Mouse (Mus musculus) urinary bladder, adult 18-20 months (tissue): ENCODE measurements around the gene 1700125H20Rik.
"Not testable (repeated sequence)": the region's sequence is repeated elsewhere in the genome, so short reads cannot be mapped to it uniquely, and the experiment has no call there.

Experiments
- DNase-seq, 2 experiments: peaks; one replicate each; pipeline ENCODE4 v3.0.0; 2022; ENCODE audit warnings: low spot score in 2 of 2, mixed read lengths in 2 of 2

Gene 1700125H20Rik

GRCm38 (mm10) chr11:85170058-85170740, at the start of gene 1700125H20Rik:
Gene 1700125H20Rik, plus strand, starts transcription at chr11:85170404.
- peak; percentile 76 to 83 for DNase-seq

DNA sequence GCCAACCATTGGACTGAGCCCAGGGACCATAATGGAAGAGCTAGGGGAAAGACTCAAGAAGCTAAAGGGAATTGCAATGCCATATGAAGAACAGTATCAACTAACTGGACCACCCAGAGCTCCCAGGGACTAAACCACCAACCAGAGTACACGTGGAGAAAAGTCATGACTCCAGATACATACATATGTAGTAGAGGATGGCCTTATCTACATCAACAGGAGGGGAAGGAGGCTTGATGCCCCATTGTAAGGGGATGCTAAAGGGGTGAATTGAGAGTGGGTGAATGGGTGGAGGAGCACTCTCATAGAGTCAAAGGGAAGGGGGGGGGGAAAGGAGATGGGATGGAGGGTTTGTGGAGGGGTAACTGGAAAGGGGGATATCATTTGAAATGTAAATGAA, 48.1 kb upstream of the 1700125H20Rik start:
- no peak for DNase-seq

- DNase-seq = no peak
Observed at GRCm38 (mm10) chr11:85123267-85123992, 46.8 kb upstream of the 1700125H20Rik start.

GRCm38 (mm10) chr11:85126257-85127102, 43.7 kb upstream of the 1700125H20Rik start:
- no peak for DNase-seq

DNA sequence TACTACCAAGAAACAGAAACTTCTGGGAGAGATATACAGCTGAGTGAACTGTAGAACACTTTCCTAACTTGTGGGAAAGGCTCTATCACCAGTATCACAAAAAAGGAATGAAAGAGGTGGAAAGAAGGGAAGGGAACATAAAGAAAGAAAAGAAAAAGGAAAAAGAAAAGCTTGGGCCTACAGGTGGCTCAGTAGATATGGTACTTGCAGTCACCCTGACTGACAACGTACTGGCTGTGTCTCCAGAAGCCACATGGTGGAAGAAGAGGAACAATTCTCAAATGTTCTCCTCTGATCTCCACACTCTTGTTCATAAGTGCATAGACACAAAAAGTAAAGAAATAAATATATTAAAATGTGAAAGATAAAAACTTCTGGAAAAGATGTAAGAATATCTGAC, 41.3 kb upstream of the 1700125H20Rik start:
- DNase-seq = no peak

DNA sequence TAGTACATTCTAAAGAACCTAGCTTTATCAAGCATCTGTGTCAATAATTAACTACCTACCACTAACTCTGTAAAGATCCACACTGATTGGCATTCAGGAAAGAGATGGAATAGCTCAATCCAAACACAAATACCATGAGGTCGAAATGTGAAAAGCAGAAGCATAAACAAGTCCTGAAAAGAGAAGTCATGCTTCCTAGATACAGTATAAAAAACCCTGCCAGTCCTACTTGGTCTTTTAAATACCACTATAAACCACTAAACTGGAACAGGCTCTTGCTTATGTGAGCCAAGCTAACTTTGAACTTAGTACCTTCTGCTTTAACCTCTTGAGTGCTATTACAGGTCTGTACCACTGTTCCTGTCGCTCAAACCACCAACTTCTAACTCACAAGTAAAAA, 38.7 kb upstream of the 1700125H20Rik start:
- DNase-seq = no peak

DNA sequence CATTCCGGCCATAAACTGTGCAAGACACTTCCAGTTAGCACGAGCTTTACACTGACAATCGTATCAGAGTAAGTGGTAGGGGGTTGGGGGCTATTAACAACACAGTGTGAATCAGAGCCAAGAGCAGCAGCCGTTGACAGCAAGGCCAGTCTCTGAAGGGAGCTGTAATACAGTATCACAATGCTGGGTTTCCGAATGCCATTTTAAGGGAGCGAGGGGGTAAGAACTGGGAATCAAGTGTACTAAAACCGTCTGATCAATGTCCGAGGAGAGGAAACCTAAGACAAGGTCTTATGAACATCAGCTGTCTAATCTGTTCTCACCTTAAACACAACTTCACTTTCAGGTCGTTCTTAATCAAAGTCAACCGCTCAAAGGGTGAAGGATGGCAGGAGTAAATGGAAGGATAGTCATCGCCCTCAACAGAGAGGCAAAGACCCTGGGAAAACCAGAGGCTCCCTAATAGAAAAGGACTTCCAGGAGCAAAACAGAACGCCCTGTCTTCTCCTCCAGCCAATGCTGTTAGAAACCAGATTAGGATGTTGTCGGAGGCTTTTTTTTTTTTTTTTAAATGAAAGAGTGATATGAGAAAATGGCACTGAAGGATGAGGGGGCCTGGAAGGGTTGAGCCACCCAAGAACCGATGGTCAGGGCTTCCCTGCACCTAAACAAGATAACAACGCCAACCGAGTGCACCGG, 31.3 kb upstream of the 1700125H20Rik start:
- peak in 1 of 2 experiments; percentile 22 for DNase-seq

- DNase-seq = peak; percentile 88 to 95
Observed at GRCm38 (mm10) chr11:85139581-85140540, 30.3 kb upstream of the 1700125H20Rik start, which contains the start of gene Usp32. Gene Usp32, minus strand, starts transcription at chr11:85140161.

- DNase-seq = no peak
Observed at GRCm38 (mm10) chr11:85152256-85152930, 17.8 kb upstream of the 1700125H20Rik start.

DNA sequence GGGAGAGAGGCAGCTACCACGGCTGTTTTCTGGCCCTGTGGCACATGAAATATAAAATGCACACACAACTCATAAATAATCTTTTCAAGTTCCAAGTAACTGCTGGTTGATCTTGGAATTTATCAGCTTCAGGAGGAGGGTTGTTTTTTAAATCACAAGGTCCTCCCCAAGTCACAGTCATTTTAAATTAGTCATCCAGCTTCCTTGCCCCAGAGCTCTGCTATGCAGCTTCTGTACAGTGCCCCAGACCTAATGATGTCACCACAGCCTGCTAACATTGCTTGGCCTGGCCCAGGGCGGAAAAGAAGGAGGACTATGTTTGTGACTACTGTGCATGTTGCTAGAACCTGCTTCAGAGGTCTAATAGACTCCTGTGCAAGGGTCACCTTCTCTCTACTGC, 12.9 kb upstream of the 1700125H20Rik start:
- no peak for DNase-seq

DNA sequence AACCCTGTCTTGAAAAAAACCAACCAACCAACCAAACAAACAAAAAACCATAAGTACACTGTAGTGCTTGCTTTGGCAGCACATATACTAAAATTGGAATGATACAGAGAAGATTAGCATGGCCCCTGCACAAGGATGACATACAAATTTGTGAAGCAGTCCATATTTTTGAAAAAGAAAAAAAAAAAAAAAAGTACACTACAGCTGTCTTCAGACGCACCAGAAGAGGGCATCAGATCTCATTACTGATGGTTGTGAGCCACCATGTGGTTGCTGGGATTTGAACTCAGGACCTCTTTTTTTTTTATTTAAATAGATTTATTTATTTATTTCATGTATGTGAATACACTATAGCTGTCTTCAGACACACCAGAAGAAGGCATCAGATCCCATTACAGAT, 7.2 kb upstream of the 1700125H20Rik start:
- DNase-seq = not testable (repeated sequence)

DNA sequence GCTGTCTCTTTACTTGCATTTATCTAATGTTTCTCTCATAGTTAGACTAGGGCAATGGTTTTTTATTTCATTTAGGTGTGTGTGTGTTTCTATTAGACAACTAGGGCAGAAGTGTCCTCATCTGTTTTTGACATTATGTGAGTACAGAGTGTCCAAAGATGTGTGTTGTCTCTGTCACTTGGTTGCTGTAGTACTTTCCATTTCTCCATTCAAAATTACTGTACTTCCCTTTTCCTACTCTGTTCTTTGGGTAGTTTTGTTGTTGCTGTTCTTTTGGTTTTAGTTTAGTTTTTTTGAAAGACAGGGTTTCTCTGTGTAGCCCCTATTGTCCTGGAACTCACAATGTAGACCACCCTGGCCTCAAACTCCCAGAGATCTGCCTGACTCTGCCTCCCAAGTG, 5.8 kb upstream of the 1700125H20Rik start:
- no peak for DNase-seq

- DNase-seq = no peak
Observed at GRCm38 (mm10) chr11:85167503-85167902, 2.7 kb upstream of the 1700125H20Rik start.

- DNase-seq = no peak
Observed at GRCm38 (mm10) chr11:85170833-85171232, 629 bp downstream of the 1700125H20Rik start.

DNA sequence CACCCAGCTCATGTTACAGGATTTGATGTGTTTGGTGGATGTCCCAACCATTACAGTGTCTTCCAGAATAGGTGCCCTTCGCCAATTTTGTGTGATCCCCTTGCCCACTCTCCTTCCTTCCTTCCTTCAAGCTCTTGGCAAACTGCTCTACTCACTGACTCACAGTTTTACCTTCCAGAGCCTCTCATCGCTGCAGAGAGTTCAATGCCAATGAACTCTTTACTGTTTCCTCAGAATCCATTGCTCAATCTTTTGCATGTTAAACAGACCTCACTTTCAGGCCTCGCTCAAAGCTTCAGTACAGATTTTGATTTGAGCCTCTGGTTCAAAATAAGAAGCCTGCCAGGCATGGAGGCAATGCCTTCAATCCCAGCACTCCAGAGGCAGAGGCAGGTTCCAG, 5.7 kb downstream of the 1700125H20Rik start:
- no peak for DNase-seq

GRCm38 (mm10) chr11:85177761-85178160, 7.6 kb downstream of the 1700125H20Rik start:
- no peak for DNase-seq

- DNase-seq = no peak
Observed at GRCm38 (mm10) chr11:85178413-85178812, 8.2 kb downstream of the 1700125H20Rik start.

DNA sequence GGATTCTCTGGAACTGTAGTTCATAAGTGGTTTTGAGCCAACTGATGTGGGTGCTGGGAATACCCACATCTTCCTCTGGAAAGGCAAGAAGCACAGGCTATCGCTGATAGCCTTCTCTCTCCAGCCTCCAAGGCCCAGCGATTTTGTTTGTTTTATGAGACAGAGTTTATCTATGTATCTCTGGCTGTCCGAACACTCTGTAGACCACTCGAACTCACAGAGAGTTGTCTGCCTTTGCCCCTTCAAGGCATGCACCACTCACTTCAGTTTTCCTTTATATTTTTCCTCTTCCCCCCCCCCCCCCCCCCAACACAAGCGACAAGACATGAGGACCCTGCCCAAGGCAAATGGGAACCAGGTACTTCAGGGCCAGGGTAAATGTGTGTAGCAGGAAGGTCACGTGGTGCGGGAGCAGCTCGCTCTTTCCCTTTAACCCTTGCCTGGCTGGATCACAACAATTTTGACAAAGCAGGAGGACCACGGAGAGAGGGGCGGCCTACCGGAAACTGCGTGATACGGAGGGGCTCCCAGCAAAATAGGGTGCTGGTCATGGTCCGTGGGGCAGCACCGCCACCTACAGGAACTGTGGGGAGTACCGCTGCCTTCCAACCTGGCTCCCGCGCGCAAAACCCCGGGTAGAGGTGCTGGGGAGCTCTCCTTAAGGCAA, 12.5 kb downstream of the 1700125H20Rik start:
- DNase-seq = peak; percentile 30 to 65

GRCm38 (mm10) chr11:85183284-85183779, 13.1 kb downstream of the 1700125H20Rik start:
- no peak for DNase-seq
